Mouse (Mus musculus): ENCODE results near the gene Gse1. TPM values are rescaled to one million over a fixed set of nuclear protein-coding genes. Genes with fewer than 3 reads are reported as not detected.
A peak's percentile ranks its signal among the peaks of the same experiment; 100 is the strongest.

The Gse1 gene
- polyA plus RNA-seq, 1 experiment = 55.9 TPM

DNA sequence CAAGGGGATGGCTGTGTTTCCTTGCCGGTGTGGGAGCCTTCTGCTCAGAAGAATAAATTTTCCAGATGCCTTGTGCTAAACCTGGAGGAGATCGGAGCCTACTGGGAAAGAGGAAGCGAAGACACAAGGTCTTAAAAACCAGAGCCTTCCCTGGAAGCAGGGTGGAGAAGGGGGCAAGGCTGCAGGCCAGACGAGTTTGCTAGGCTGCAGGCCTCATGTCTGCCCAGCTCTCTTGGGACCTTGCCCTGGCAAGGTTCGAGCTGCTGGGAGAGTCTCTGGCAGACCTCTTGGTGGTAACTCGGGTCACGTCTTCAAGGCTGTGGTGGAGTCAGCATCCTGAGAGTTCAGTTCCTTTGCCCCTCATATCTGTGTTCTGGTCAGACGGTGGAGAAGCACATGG, 6.6 kb downstream of the Gse1 start:
- WGBS = 78% methylated on average over 8 of the region's 8 CpGs
- Histone ChIP-seq H3K4me3 (ENCODE audit: low read depth, low read length) (no peak overlapping the region), H3K36me3 (ENCODE audit: control insufficient read depth, insufficient read depth, low read length) (no peaks in the 10 kb centered on the region), H3K27me3 (ENCODE audit: control insufficient read depth, insufficient read depth, low read length) (0 out of 2 replicates have a peak, but pooled peaks cover 5% of the 10 kb centered on the region), H3K4me1 (ENCODE audit: control insufficient read depth, insufficient read depth, insufficient read length, low read length) (peaks cover 3% of the 10 kb centered on the region; the same call in 1 of the 2 replicates), H3K27ac (ENCODE audit: insufficient read depth, low read depth, low read length) (no peak overlapping the region)
- TF ChIP-seq POLR2A (IDR thresholded peaks at IDR 0.05; ENCODE audit: low read depth, low read length) = no peak

DNA sequence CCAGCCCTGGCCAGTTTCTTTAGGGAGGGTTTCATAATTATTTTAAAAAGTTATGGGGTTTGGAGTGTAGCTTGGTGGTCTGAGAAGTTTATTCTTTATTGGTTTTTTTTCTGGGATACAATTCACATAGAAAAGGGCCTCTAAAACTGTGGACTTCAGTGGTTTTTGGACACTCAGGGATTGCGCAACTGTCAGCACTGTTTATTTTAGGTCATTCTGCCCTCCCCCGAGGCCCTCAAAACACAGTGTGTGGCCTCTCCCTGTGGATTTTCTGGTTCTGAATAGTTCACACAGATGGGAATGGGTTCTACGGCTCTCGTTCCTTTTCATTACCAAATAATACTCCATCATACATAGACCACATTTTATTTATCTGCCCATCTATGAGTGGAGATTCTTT, 15.0 kb downstream of the Gse1 start:
- Histone ChIP-seq H3K4me1 (ENCODE audit: control insufficient read depth, insufficient read depth, insufficient read length, low read length) (no peaks in the 10 kb centered on the region), H3K27me3 (ENCODE audit: control insufficient read depth, insufficient read depth, low read length) (no peaks in the 10 kb centered on the region), H3K4me3 (ENCODE audit: low read depth, low read length) (no peak overlapping the region), H3K36me3 (ENCODE audit: control insufficient read depth, insufficient read depth, low read length) (no peaks in the 10 kb centered on the region), H3K27ac (ENCODE audit: insufficient read depth, low read depth, low read length) (no peak overlapping the region)
- WGBS = 77% methylated on average over 4 of the region's 4 CpGs
- no peak for TF ChIP-seq POLR2A (IDR thresholded peaks at IDR 0.05; ENCODE audit: low read depth, low read length)
- TF ChIP-seq CTCF (IDR thresholded peaks at IDR 0.05; ENCODE audit: extremely low read depth, insufficient read length, insufficient replicate concordance, low read depth, low read length) = no peak

DNA sequence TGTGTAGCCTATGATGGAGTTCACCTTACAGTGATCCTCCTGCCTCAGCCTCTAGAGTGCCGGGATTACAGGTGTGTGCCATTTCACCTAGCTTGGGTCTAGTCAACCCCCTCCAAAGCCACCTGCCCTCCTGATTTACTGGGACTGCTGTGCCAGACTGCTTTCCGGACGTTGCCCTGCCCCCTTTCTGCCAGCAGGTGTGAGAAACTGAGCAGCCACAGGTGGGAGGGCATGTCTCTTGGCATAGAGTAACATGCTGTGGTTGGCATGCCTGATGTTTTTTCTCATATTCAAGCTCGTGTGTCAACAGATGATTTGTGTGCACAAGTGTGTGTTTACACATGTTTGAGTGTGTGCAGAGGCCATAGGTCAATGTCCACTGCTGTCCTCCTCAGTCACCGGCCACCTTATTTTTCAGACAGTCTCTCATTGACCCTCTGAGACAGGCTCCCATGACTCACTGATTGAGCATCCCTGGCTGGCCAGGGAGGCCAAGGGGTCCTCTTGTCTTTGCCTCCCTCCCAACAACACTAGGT, 15.7 kb downstream of the Gse1 start:
- Histone ChIP-seq H3K36me3 (ENCODE audit: control insufficient read depth, insufficient read depth, low read length) (no peaks in the 10 kb centered on the region), H3K4me3 (ENCODE audit: low read depth, low read length) (no peak overlapping the region), H3K27ac (ENCODE audit: insufficient read depth, low read depth, low read length) (no peak overlapping the region), H3K4me1 (ENCODE audit: control insufficient read depth, insufficient read depth, insufficient read length, low read length) (no peaks in the 10 kb centered on the region), H3K27me3 (ENCODE audit: control insufficient read depth, insufficient read depth, low read length) (no peaks in the 10 kb centered on the region)
- no peak for TF ChIP-seq POLR2A (IDR thresholded peaks at IDR 0.05; ENCODE audit: low read depth, low read length)
- TF ChIP-seq CTCF (IDR thresholded peaks at IDR 0.05; ENCODE audit: extremely low read depth, insufficient read length, insufficient replicate concordance, low read depth, low read length) = no peak
- WGBS = 49% methylated on average over 5 of the region's 5 CpGs

DNA sequence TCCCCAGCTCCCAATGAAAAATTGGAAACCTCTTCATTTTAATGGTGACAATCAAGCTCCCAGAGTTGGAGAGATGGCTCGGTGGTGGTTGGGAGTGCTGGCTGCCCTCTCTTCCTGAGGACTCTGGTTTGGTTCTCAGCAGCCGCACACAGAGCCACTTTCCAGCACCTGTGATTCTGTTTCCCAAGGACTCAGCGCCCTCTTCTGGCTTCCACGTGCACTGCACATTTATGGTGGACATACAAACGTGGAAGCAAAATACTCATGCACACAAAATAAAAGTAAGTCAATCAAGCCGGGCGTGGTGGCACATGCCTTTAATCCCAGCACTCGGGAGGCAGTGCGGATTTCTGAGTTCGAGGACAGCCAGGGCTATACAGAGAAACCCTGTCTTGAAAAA, 16.3 kb downstream of the Gse1 start:
- Histone ChIP-seq H3K27me3 (ENCODE audit: control insufficient read depth, insufficient read depth, low read length) (no peaks in the 10 kb centered on the region), H3K27ac (ENCODE audit: insufficient read depth, low read depth, low read length) (no peak overlapping the region), H3K4me1 (ENCODE audit: control insufficient read depth, insufficient read depth, insufficient read length, low read length) (no peaks in the 10 kb centered on the region), H3K4me3 (ENCODE audit: low read depth, low read length) (no peak overlapping the region), H3K36me3 (ENCODE audit: control insufficient read depth, insufficient read depth, low read length) (no peaks in the 10 kb centered on the region)
- WGBS = 93% methylated on average over 10 of the region's 10 CpGs
- TF ChIP-seq CTCF (IDR thresholded peaks at IDR 0.05; ENCODE audit: extremely low read depth, insufficient read length, insufficient replicate concordance, low read depth, low read length) = no peak
- no peak for TF ChIP-seq POLR2A (IDR thresholded peaks at IDR 0.05; ENCODE audit: low read depth, low read length)

DNA sequence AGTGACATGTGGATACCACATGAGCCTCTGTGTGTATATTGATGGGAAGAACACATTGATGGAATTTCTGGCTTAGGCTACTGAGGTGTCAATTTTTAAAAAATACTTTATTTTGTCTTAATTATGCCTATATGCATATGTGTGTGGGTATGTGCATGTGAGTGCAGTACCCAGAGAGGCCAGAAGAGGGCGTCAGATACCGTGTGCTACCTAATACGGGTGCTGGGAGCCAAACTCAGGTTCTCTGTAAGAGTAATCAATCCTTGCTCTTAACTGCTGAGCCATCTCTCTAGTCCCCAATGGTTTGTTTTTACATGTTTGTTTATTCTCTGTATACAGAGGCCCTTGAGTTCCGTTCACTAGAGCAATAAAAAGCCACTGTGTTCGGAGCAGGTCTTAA, 19.4 kb downstream of the Gse1 start:
- TF ChIP-seq POLR2A (IDR thresholded peaks at IDR 0.05; ENCODE audit: low read depth, low read length) (no peak), CTCF (IDR thresholded peaks at IDR 0.05; ENCODE audit: extremely low read depth, insufficient read length, insufficient replicate concordance, low read depth, low read length) (peak; percentile 39; the same call in 1 of the 2 replicates)

DNA sequence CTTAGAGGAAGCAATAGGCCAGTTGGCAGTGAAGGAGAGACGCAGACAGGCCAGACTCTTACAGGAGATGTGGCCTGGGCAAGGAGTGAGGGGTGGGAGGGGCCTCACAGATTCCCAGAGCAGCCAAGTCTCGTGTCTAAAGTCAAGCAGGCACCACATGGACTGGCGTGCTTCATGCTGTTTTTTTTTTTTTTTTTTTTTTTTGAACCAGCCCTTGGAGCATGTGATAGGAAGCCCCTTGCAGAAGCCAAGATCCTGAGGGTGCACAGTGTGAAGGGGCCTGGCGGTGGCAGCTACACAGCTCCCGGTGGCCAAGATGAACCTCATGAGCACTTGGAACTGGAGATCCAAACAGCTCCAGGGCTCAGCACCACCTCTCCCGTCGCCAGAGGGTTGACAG, 19.8 kb downstream of the Gse1 start:
- no peak overlapping the region for H3K27ac ChIP-seq (ENCODE audit: insufficient read depth, low read depth, low read length)

More for the DNA sequence above, 19.4 kb downstream of the Gse1 start:
- H3K4me3 ChIP-seq (ENCODE audit: low read depth, low read length) = no peak overlapping the region
- H3K36me3 ChIP-seq (ENCODE audit: control insufficient read depth, insufficient read depth, low read length) = no peaks in the 10 kb centered on the region
- 84% methylated on average over 5 of the region's 5 CpGs for WGBS
- no peaks in the 10 kb centered on the region for H3K4me1 ChIP-seq (ENCODE audit: control insufficient read depth, insufficient read depth, insufficient read length, low read length)
- no peak overlapping the region for H3K27ac ChIP-seq (ENCODE audit: insufficient read depth, low read depth, low read length)
- no peaks in the 10 kb centered on the region for H3K27me3 ChIP-seq (ENCODE audit: control insufficient read depth, insufficient read depth, low read length)

DNA sequence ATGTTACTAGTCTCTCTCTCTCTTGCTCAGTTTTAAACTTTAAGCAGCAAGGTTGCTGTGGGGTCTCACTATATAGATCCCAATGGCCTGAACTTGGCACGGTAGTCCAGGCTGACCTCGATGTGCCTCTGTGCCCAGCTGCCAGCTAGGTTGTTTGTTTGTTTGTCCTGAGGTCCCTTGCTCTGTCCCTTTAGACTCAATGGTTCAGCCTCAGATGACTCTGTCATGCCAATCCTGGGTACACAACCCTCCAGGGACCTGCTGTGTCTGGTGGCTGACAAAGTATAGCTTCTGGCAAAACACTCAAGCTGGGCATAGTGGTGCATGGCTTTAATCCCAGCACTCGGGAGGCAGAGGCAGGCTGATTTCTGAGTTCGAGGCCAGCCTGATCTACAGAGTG, 20.2 kb downstream of the Gse1 start:
- Histone ChIP-seq H3K27me3 (ENCODE audit: control insufficient read depth, insufficient read depth, low read length) (no peaks in the 10 kb centered on the region), H3K4me1 (ENCODE audit: control insufficient read depth, insufficient read depth, insufficient read length, low read length) (no peaks in the 10 kb centered on the region), H3K36me3 (ENCODE audit: control insufficient read depth, insufficient read depth, low read length) (no peaks in the 10 kb centered on the region), H3K27ac (ENCODE audit: insufficient read depth, low read depth, low read length) (no peak overlapping the region), H3K4me3 (ENCODE audit: low read depth, low read length) (no peak overlapping the region)
- 80% methylated on average over 4 of the region's 4 CpGs for WGBS
- TF ChIP-seq CTCF (IDR thresholded peaks at IDR 0.05; ENCODE audit: extremely low read depth, insufficient read length, insufficient replicate concordance, low read depth, low read length) (no peak), POLR2A (IDR thresholded peaks at IDR 0.05; ENCODE audit: low read depth, low read length) (no peak)

More for the DNA sequence above, 19.8 kb downstream of the Gse1 start:
- H3K4me1 ChIP-seq (ENCODE audit: control insufficient read depth, insufficient read depth, insufficient read length, low read length) = no peaks in the 10 kb centered on the region
- 77% methylated on average over 7 of the region's 7 CpGs for WGBS
- H3K36me3 ChIP-seq (ENCODE audit: control insufficient read depth, insufficient read depth, low read length) = no peaks in the 10 kb centered on the region
- H3K4me3 ChIP-seq (ENCODE audit: low read depth, low read length) = no peak overlapping the region
- H3K27me3 ChIP-seq (ENCODE audit: control insufficient read depth, insufficient read depth, low read length) = no peaks in the 10 kb centered on the region
- no peak for TF ChIP-seq POLR2A (IDR thresholded peaks at IDR 0.05; ENCODE audit: low read depth, low read length)
- TF ChIP-seq CTCF (IDR thresholded peaks at IDR 0.05; ENCODE audit: extremely low read depth, insufficient read length, insufficient replicate concordance, low read depth, low read length) = no peak
